Mouse (Mus musculus): ENCODE measurements around the gene Olfr1353. TPM values are rescaled to one million over a fixed set of nuclear protein-coding genes. Genes with fewer than 3 reads are reported as not detected.
"Not testable (repeated sequence)": the region's sequence is repeated elsewhere in the genome, so short reads cannot be mapped to it uniquely, and the experiment has no call there.

The Olfr1353 gene
- not detected for total RNA-seq (2021)
- long read RNA-seq, experiment 1 = 0 reads
- long read RNA-seq, experiment 2 = 0 reads

DNA sequence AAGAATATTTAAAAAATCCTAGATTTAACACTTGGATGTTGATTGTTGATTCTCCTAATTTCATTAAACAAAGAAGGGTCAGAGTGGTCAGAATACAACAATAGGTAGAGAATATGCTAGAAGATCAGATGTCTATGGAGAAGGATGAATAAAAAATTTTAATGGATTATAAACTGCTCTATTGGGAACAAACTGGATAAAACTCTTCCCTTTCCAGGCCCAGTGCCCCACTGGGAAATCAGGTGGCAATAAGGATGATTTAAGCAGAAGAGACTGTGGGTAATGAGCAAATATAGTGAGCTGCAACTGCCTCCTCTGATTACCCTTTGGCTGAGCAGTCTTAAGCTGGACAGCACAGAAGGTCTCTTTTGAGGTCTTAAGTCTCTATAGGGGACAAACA, at the start of gene Olfr1353:
Gene Olfr1353, plus strand, starts transcription at position 301 of the 400 bp plus-strand sequence.
- not testable (repeated sequence) for DNase-seq (ENCODE audit: low spot score in 2 of 2)

GRCm38 (mm10) chr10:78950336-78950735, 12.8 kb upstream of the Olfr1353 start, which contains the start of gene Olfr8:
Gene Olfr8, plus strand, starts transcription at chr10:78950636.
- DNase-seq (ENCODE audit: low spot score in 2 of 2) = not testable (repeated sequence)

GRCm38 (mm10) chr10:78980750-78981149, 17.6 kb downstream of the Olfr1353 start, which contains the start of gene Olfr1352:
Gene Olfr1352, plus strand, starts transcription at chr10:78981050.
- no peak for DNase-seq (ENCODE audit: low spot score in 2 of 2)

- DNase-seq (ENCODE audit: low spot score in 2 of 2) = no peak
Measured at GRCm38 (mm10) chr10:79012172-79012571, 49.1 kb downstream of the Olfr1353 start, which contains the start of gene Olfr1351. Gene Olfr1351, plus strand, starts transcription at chr10:79012472.

Other genes with a start within 250 kb of the Olfr1353 start
- gene Casp14, start 245.0 kb upstream of the Olfr1353 start, total RNA-seq (2021) = not detected
- gene Ccdc105, start 210.2 kb upstream of the Olfr1353 start, total RNA-seq (2021) = under 1 TPM; 0.29 to 0.32 TPM
- gene Slc1a6, start 182.8 kb upstream of the Olfr1353 start, total RNA-seq (2021) = 10 to 100 TPM; 13.2 to 15.5 TPM
- gene Olfr1356, start 111.1 kb upstream of the Olfr1353 start, total RNA-seq (2021) = not detected
- gene Olfr1355, start 87.8 kb upstream of the Olfr1353 start, total RNA-seq (2021) = not detected
- gene Olfr1354, start 50.1 kb upstream of the Olfr1353 start, total RNA-seq (2021) = not detected
- gene Olfr8, start 12.7 kb upstream of the Olfr1353 start, total RNA-seq (2021) = not detected
- not detected for gene Olfr1352, start 17.7 kb downstream of the Olfr1353 start, total RNA-seq (2021)
- not detected for gene Olfr1351, start 49.2 kb downstream of the Olfr1353 start, total RNA-seq (2021)
- gene Olfr57, start 65.4 kb downstream of the Olfr1353 start, total RNA-seq (2021) = not detected
- 10 to 100 TPM; 25.0 to 26.0 TPM for gene 2610008E11Rik, start 134.3 kb downstream of the Olfr1353 start, total RNA-seq (2021)
- gene Vmn2r80, start 185.5 kb downstream of the Olfr1353 start, total RNA-seq (2021) = not detected

Data from layer of hippocampus, postnatal 14 days (tissue).